Mouse (Mus musculus) myocyte (in vitro differentiated cells): ENCODE measurements around the gene Tln2. TPM values are rescaled to one million over a fixed set of nuclear protein-coding genes. Genes with fewer than 3 reads are reported as not detected.

ENCODE experiments used
- H3K27me3 ChIP-seq: one replicate; pipeline ENCODE4 v1.6.1; 2011; ENCODE audit not compliant: control insufficient read depth, insufficient read depth, insufficient read length
- H3K36me3 ChIP-seq: one replicate; pipeline ENCODE4 v1.6.1; 2011; ENCODE audit not compliant: control insufficient read depth, insufficient read depth
- H3K4me2 ChIP-seq: one replicate; pipeline ENCODE4 v1.6.1; 2011; ENCODE audit warnings: low read depth, control low read depth
- H3K4me3 ChIP-seq: one replicate; pipeline ENCODE4 v1.5.1; 2011; ENCODE audit warnings: mild to moderate bottlenecking, control low read depth, moderate library complexity
- H3K79me2 ChIP-seq: one replicate; pipeline ENCODE4 v1.6.1; 2011; ENCODE audit not compliant: control insufficient read depth, insufficient read depth
- H3ac ChIP-seq: one replicate; pipeline ENCODE4 v1.6.1; 2011; ENCODE audit not compliant: control insufficient read depth, insufficient read length
- CEBPB ChIP-seq: IDR thresholded peaks from 2 replicates; pipeline ENCODE4 v1.6.1; 2011; ENCODE audit warnings: mild to moderate bottlenecking, moderate library complexity; ENCODE audit not compliant: poor library complexity, insufficient read depth, severe bottlenecking
- E2F4 ChIP-seq: IDR thresholded peaks from one replicate; pipeline ENCODE4 v1.6.1; 2011; ENCODE audit warnings: mild to moderate bottlenecking, control low read depth, moderate library complexity; ENCODE audit not compliant: insufficient read depth
- MAX ChIP-seq: IDR thresholded peaks from one replicate; pipeline ENCODE4 v1.6.1; 2011; ENCODE audit warnings: low read depth, mild to moderate bottlenecking, control low read depth
- MYOD1 ChIP-seq, 3 experiments: IDR thresholded peaks; one replicate each; pipeline ENCODE4 v1.6.1; 2011; ENCODE audit warnings: control low read depth in 2 of 3, low read depth in 2 of 3, mild to moderate bottlenecking in 2 of 3, moderate library complexity in 1 of 3; ENCODE audit not compliant: insufficient read length in 2 of 3, control insufficient read depth in 1 of 3
- MYOG ChIP-seq, 3 experiments: IDR thresholded peaks; one replicate each; pipeline ENCODE4 v1.6.1; 2011; ENCODE audit warnings: control low read depth in 2 of 3, low read depth in 2 of 3, mild to moderate bottlenecking in 2 of 3; ENCODE audit not compliant: insufficient read length in 2 of 3, control insufficient read depth in 1 of 3, insufficient read depth in 1 of 3
- POLR2A ChIP-seq: IDR thresholded peaks from one replicate; pipeline ENCODE4 v1.6.1; 2011; ENCODE audit warnings: low read depth, mild to moderate bottlenecking, control low read depth, moderate library complexity; ENCODE audit not compliant: insufficient read length
- POLR2AphosphoS2 ChIP-seq: IDR thresholded peaks from one replicate; pipeline ENCODE4 v1.6.1; 2011; ENCODE audit warnings: low read depth, control low read depth; ENCODE audit not compliant: insufficient read length
- REST ChIP-seq: IDR thresholded peaks from one replicate; pipeline ENCODE4 v1.6.1; 2011; ENCODE audit warnings: mild to moderate bottlenecking, control low read depth, moderate library complexity; ENCODE audit not compliant: insufficient read depth, insufficient read length
- SRF ChIP-seq: IDR thresholded peaks from one replicate; pipeline ENCODE4 v1.6.1; 2011; ENCODE audit warnings: low read depth; ENCODE audit not compliant: control insufficient read depth, insufficient read length
- TCF12 ChIP-seq: IDR thresholded peaks from one replicate; pipeline ENCODE4 v1.6.1; 2011; ENCODE audit warnings: mild to moderate bottlenecking, control low read depth; ENCODE audit not compliant: poor library complexity, insufficient read depth, severe bottlenecking
- TCF3 ChIP-seq: IDR thresholded peaks from one replicate; pipeline ENCODE4 v1.6.1; 2011; ENCODE audit warnings: low read depth, control low read depth; ENCODE audit not compliant: insufficient read length
- USF1 ChIP-seq: IDR thresholded peaks from one replicate; pipeline ENCODE4 v1.6.1; 2011; ENCODE audit warnings: low read depth, mild to moderate bottlenecking, control low read depth, moderate library complexity
- polyA plus RNA-seq: library from polyadenylated mRNA; unstranded; fragments of >200 nt; fragmentation: generic; extraction: Trizol; gene quantifications from one replicate; pipeline ENCODE4 v1.2.1, GENCODE M21; 2012; ENCODE audit warnings: missing spikeins

Gene Tln2
- polyA plus RNA-seq, 1 experiment: 28.6 TPM

- Histone ChIP-seq H3K4me2 (no peak overlapping the region), H3K4me3 (no peak overlapping the region), H3K36me3 (no peaks in the 10 kb centered on the region), H3K27me3 (no peaks in the 10 kb centered on the region), H3K79me2 (no peaks in the 10 kb centered on the region), H3ac (no peak overlapping the region)
- TF ChIP-seq MYOD1 (IDR thresholded peaks at IDR 0.05; ENCODE audit: control insufficient read depth in 1 of 3, insufficient read length in 2 of 3, low read depth in 2 of 3) (no peak), CEBPB (no peak), USF1 (no peak), REST (no peak)
Observed at GRCm38 (mm10) chr9:67209451-67209850, 350.1 kb downstream of the Tln2 start.

GRCm38 (mm10) chr9:67208420-67208819 is 351.1 kb downstream of the Tln2 start:
- Histone ChIP-seq H3ac (no peak overlapping the region), H3K36me3 (no peaks in the 10 kb centered on the region), H3K4me3 (no peak overlapping the region), H3K4me2 (peak overlapping the region; percentile 55), H3K79me2 (no peaks in the 10 kb centered on the region), H3K27me3 (no peaks in the 10 kb centered on the region)
- peak in 2 of 3 experiments; percentile 32 to 46 for TF ChIP-seq MYOD1 (IDR thresholded peaks at IDR 0.05; ENCODE audit: control insufficient read depth in 1 of 3, insufficient read length in 2 of 3, low read depth in 2 of 3)
- no peak for TF ChIP-seq E2F4
- no peak for TF ChIP-seq POLR2A
- no peak for TF ChIP-seq REST
- TF ChIP-seq TCF12: no peak
- no peak for TF ChIP-seq SRF
- TF ChIP-seq CEBPB: no peak
- TF ChIP-seq MAX: no peak
- TF ChIP-seq POLR2AphosphoS2: no peak
- TF ChIP-seq MYOG (IDR thresholded peaks at IDR 0.05; ENCODE audit: control insufficient read depth in 1 of 3, insufficient read depth in 1 of 3, insufficient read length in 2 of 3, low read depth in 2 of 3): peak in 1 of 3 experiments; percentile 44
- TF ChIP-seq USF1: no peak
- no peak for TF ChIP-seq TCF3

GRCm38 (mm10) chr9:67205175-67205574 is 354.3 kb downstream of the Tln2 start:
- H3K27me3 ChIP-seq: no peaks in the 10 kb centered on the region
- TF ChIP-seq TCF12: no peak
- peak in 1 of 3 experiments; percentile 10 for TF ChIP-seq MYOD1 (IDR thresholded peaks at IDR 0.05; ENCODE audit: control insufficient read depth in 1 of 3, insufficient read length in 2 of 3, low read depth in 2 of 3)
- H3K4me3 ChIP-seq: no peak overlapping the region
- no peaks in the 10 kb centered on the region for H3K79me2 ChIP-seq
- H3ac ChIP-seq: no peak overlapping the region
- H3K4me2 ChIP-seq: no peak overlapping the region
- H3K36me3 ChIP-seq: no peaks in the 10 kb centered on the region

DNA sequence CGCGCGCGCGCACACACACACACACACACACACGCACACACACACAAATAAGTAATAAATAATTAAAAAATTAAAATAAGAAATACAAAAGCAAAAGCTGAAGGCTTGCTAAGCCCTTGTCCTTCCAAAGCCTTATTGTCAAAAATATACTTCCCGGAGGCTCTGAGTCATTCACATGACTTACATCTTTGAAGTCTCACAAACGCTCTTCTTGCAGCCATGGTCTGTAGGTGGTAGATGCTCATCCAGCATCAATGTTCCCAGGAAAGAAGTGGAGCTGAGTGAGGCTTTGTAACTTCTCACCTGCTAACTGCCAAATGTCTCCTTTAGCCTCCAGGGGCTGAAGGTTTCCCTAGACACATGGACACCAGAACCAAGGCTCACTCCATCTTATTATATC is 362.9 kb downstream of the Tln2 start:
- H3K79me2 ChIP-seq: no peaks in the 10 kb centered on the region
- H3K4me2 ChIP-seq: no peak overlapping the region
- TF ChIP-seq TCF3: no peak
- no peak for TF ChIP-seq CEBPB
- TF ChIP-seq TCF12: no peak
- TF ChIP-seq MAX: no peak
- no peak for TF ChIP-seq POLR2A
- TF ChIP-seq SRF: no peak
- TF ChIP-seq MYOG (IDR thresholded peaks at IDR 0.05; ENCODE audit: control insufficient read depth in 1 of 3, insufficient read depth in 1 of 3, insufficient read length in 2 of 3, low read depth in 2 of 3): no peak
- TF ChIP-seq MYOD1 (IDR thresholded peaks at IDR 0.05; ENCODE audit: control insufficient read depth in 1 of 3, insufficient read length in 2 of 3, low read depth in 2 of 3): no peak
- TF ChIP-seq POLR2AphosphoS2: no peak
- TF ChIP-seq REST: no peak
- no peak for TF ChIP-seq E2F4
- no peak for TF ChIP-seq USF1
- H3K4me3 ChIP-seq: no peak overlapping the region
- H3ac ChIP-seq: no peak overlapping the region
- H3K27me3 ChIP-seq: no peaks in the 10 kb centered on the region
- no peaks in the 10 kb centered on the region for H3K36me3 ChIP-seq

DNA sequence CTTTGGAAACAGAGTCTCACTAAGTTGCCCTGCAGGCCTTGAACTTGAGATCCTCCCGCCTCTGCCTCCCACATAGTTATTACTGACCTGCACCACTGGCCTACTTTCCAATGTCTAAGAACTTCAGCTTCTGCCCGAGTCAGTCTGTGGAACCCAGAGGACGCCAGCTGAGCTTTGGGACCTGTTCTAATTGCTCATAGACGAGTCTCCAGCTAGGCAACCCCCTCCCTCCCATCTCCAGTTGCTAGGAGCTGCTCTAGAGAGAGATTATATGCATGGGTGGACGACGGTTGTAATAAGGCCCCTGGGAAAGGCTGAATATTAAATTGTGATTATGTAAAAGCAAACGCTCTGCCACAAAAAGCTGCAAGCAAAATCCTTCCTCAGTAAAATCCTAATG is 364.2 kb downstream of the Tln2 start:
- no peaks in the 10 kb centered on the region for H3K36me3 ChIP-seq
- no peaks in the 10 kb centered on the region for H3K27me3 ChIP-seq
- H3ac ChIP-seq: no peak overlapping the region
- no peak overlapping the region for H3K4me2 ChIP-seq
- TF ChIP-seq TCF12: no peak
- no peak for TF ChIP-seq TCF3
- TF ChIP-seq POLR2AphosphoS2: no peak
- TF ChIP-seq E2F4: no peak
- no peak for TF ChIP-seq MAX
- TF ChIP-seq REST: no peak
- H3K4me3 ChIP-seq: no peak overlapping the region
- H3K79me2 ChIP-seq: no peaks in the 10 kb centered on the region
